Mouse (Mus musculus) monocyte, adult 2 months (primary cell): Measurements from ENCODE around the gene Olfr524.

Experiments
- DNase-seq, 2 experiments: peaks; one replicate each; pipeline ENCODE4 v3.0.0; 2022; ENCODE audit warnings: low spot score in 2 of 2, low read depth in 1 of 2

The Olfr524 gene

DNA sequence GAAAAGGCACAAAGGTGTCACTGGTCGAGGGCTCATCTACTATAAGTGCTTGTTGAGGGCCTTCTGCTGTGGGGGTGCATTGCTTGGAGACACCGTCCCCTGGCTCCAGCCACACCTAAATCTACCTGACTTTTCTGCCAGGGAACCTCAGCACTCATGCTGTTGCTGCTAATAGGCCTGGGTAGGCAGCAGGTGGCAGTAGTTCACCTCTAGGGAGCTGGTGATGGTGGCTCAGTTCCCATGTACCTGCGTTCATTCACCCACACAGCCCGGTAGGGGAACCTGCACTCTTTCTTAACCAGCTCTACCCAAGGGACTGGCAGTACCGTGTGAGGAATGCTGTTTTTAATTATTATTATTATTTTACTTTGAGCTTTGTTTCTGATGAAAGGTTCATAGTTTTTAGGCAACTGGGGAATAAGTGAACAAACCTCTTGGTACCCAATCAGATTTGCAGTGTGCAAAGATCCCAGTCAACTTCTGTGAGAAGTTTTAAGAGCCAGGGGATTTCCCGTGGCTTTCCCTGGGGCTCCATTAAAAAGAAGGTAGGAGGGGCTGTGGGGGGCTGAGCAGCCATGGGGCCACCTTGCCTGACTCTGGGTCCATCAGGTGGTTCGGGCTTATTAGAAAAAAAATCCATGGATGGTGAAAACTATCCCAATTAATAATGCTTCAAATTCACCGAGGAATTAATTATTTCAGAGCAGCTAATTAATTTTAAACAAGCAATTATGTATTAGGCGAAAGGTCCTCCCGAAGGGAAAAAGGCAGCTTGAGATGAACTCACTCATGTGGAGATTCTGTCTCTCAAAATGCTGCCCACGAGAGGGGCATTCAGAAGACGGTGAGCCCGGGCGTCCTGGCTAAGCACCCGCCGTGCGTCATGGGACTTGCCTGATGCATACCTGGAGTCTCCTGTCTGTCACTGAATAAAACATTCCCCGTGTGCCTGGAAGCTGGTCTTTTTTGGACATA lies 18.8 kb downstream of the Olfr524 start:
- DNase-seq = no peak

DNA sequence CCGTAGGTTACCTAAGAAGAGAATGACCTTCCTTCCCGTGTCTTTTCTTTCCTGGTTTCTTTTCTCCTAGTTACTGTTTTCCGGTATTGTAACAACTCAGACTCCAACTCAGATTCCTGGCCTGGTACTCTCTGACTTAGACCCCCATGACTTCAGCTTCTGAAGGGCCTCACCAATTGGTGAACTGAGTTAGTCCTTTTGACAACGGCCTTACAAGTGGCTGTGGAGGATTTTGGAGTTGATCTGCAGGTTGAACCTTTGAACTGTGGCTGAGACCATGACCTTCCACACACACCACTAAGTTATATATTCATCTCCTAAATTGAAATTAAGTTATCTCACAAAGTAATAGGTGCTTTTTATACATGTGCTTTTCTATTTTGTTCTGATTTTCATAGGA lies 21.6 kb downstream of the Olfr524 start:
- DNase-seq = no peak

DNA sequence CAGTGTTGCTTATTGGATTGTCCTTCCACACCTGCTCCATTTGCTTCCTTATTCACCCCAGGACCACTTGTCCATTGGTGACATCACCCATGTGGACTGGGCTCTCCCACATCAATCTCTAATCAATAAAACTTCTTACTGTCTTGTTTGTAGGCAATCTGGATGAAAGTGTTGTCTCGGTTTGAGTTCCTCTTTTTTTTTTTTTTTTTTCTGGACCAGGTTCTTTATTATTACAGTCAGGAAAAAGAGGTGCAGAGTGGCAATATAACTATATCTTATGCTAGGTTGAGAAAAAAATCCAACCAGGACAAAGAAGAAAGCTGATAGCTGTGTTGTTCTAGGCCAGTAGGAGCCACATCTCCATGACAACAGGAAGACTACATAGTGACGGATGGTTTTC lies 25.1 kb downstream of the Olfr524 start:
- no peak for DNase-seq

DNA sequence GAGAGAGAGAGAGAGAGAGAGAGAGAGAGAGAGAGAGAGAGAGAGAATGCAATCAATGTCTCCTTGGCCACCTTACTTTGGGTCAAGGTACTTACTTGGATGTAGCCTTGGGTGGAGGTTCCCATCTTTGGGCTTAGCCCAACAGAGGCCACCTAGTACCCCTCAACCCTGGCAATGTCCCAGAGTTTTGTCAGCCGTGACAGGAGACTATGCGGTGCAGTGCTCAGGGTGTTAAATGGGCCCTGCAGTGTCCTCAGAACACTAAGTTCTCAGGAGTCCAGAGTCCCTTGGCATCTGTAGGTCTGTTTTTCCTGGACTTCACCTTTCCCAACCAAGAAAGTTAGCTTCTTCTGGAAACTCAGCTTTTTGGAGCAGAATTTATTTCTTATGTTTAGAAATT lies 26.6 kb downstream of the Olfr524 start:
- DNase-seq = no peak

DNA sequence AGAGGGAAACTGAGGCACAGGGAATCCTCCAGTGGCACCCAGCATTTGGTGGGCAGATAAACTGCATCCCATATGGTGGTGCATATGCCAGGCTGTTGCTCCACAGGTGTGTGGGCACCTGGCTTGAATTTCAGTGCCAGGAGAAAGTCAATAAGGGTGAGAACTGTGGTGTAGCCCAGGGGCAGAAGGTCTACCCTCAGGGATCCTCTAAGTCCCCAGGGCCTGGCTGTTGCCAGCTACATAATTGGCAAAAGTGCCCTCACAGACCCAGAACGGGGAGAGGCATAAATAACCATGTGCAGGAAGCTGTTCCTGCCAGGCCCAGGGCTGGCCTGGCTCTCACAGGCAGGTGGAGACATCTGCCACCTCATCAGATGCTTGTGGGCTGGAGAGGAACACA lies 32.8 kb downstream of the Olfr524 start, which contains the start of gene Olfr523:
Gene Olfr523, plus strand, starts transcription at position 282 of the 400 bp plus-strand sequence.
- no peak for DNase-seq

DNA sequence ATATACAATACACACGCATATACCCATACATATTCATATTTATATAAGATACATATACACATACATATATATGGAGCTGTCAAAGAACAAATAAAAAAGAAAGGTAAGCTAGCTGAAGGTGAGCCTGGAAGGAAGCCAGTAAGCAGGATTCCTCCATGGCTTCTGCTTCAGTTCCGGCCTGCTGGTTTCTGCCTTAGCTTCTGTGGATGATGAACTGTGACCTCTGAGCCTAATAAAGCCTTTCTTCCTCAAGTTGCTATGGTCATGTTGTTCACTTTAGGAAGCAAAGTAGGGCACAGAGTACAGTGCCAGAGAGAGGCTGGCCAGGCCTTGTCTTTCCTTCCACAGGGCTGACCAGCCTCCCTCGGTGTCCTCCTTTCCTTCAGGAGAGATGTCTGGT lies 34.9 kb downstream of the Olfr524 start:
- no peak for DNase-seq

DNA sequence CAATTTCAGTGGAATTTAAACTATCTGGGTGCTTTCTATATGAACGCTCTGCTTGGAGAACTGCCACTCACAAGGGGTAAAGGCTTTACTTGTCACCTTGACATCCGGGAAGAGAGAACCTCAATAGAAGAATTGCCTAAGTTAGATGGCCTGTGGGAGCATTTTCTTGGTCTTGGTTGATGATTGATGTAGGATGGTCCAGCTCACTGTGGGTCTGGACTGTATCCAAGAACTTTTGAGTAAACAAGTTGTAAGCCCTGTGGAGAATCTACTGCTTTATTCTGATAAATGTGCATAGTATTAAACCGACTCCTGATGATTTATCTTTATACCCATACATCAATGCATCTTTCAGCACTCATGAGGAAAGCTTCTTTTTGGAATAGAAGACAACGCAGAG lies 36.4 kb downstream of the Olfr524 start:
- DNase-seq = no peak

DNA sequence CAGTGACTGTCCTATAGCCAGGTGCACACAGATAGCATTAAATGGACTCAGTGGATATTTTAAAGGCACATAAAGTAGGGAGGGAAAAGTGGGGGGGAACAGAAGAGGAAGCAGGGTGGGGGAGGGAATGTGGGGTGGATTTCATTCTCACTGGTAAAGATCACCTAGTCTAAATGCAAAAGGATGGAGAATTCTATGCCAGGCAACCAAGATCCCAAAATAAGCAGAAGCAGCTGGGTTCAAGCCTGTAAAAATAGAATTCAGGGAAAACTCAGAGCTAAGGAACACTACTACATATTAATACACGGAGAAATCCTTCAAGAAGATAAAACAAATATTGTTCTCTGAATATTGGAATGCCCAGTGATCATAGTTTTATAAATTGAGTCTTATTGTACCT lies 37.8 kb downstream of the Olfr524 start:
- no peak for DNase-seq

DNA sequence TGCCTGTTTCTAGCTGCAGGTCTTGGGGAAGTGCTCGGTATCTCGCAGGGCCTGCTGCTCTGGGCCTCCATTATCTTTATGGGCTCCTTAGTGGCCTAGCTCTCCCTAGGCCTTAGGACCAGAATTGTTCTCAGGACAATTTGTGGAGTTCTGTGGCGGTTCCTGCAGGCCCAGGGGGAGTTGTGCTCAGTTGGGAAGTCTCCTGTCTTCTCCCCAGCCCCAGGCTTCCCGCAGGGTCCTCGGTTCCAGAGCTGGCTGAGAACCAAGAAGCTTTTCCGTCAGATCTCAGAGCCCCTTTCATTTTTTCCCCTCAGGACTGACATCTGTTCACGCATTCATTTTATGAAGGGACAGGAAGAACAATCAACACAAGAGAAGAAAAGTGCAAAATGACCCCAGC lies 41.1 kb downstream of the Olfr524 start, which contains the start of gene Olfr522:
Gene Olfr522, minus strand, starts transcription at position 101 of the 400 bp plus-strand sequence.
- DNase-seq = no peak

DNA sequence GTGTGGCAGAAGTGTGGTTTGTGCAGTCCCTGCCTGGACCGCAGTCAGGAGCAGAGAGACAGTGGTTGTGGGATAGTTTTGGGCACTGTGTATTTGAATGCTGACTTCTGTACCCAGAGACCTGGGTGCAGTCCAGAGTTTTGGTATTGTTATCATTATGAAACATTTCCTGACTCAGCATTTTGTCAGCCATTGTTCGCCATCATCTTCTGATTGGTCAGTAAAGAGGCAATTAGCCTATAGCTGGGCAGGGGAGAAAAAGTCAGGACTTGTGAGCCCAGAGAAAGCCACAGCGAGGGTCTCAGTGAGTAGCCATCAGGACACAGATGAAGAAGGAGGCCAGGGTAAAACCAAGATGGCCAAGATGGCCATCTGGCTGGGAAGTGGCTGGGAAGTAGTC lies 45.4 kb downstream of the Olfr524 start:
- no peak for DNase-seq

DNA sequence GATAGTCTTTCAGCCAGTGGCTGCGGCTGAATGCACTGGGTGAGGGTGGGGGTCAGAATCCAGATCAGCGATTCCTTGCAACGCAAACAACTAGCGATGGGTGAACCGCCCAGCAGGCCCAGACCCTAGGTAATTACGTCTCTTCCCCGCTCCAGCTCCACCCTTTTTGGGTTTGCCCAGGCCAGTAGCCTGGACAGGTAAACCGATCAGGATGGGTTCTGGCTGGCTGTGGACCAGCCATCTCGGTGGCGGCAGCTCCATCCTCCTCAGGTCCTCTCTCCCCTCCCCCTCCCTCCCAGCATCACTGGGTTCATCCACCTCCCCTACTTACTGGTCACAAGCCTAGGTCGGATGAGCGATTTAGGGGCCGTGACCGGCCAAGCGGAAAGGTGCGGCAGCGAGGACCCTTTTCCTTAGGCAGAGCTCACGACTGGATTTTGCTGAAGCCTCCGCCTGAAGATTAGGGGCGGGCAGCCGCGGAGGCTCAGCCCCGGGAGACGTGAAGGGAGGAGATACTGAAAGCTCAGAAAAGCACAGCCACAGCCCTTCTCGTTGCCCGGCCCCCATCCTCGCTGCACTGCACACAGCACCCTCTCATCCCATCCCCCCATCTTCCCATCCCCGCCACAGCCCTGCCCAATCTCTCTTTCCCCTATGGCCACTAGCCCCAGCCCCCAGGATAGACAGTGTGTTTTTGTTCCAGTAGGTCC lies 51.4 kb downstream of the Olfr524 start, which contains the start of gene Sprn:
Gene Sprn, minus strand, starts transcription at position 660 of the 710 bp plus-strand sequence.
- no peak for DNase-seq

DNA sequence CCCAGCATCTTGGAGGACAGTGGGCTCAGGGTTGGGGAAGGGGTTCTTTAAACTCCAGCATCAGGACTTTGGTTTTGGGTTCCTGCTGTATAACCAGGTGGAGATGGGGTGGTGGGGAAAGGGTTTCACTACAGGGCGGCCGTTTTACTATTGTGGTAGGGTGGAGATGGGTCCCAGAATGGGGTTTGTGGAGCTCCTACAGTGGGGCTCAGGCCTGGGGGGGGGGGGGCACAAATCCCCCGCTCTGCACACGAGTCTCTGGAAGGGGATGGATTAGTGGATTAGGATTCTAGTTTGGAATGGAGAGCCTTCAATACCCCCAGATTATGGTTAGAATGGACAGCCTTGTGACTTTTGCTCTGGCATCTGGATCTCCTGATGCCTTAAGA lies 51.9 kb downstream of the Olfr524 start:
- DNase-seq = no peak

DNA sequence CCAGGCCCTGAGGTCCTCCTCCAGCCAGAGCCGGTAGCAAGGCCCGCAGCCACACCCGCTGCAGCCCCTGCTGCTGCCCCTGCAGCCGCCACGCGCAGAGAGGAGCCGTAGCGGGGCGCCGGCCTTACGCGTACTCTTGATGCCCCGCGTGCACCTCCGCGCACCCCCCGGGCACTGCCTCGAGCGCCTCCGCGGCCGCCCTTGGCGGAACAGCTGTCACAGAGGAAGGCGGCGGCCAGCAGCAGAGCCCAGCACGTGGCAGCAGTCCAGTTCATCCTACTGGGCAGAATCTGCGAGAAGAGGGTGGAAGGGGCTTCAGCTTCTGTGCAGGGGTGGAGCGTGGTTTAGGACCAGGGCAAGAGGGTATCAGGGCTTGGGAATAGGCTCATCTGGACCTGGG lies 52.4 kb downstream of the Olfr524 start:
- DNase-seq = no peak
